Mouse (Mus musculus) lung, adult 2 months (tissue): ENCODE measurements at regions not wholly inside any gene's neighbourhood (a gene's known extent, or its start where the extent isn't known, plus 50 kb on each side); places are given as distances from the start of the nearest gene placed in this dataset.

Source experiments
- CTCF ChIP-seq: fragments of 200-500 bp; IDR thresholded peaks from 2 replicates; pipeline ENCODE4 v1.5.1; 2011; ENCODE audit warnings: mild to moderate bottlenecking, low read length, control low read depth; ENCODE audit not compliant: insufficient read depth
- POLR2A ChIP-seq: fragments of 200-500 bp; IDR thresholded peaks from 2 replicates; pipeline ENCODE4 v1.6.1; 2011; ENCODE audit warnings: low read depth, mild to moderate bottlenecking, control low read depth, low read length, borderline replicate concordance; ENCODE audit errors: extremely low read depth

DNA sequence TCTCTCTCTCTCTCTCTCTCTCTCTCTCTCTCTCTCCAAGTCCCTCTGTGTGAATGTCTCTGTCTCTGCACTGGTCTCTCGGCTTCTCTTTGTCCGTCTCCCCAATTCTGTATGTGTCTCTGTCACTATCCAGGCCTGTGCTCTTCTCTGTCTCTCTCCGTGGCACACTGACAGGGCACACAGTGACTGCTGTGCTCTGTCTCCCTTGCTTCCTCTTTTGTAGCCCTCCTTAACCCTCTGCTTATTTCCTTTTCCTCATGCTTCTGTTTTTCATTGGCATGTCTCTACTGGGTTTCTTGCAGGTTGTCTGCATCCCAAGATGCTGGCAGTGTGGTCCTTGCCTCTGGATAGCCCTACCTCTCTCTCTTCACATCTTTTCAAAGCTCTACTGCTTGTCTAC, 229.0 kb upstream of the Id2 start:
- TF ChIP-seq POLR2A (no peak), CTCF (no peak)
